Mouse (Mus musculus) olfactory bulb, adult 2 months (tissue): ENCODE data around the gene Stk32c. TPM values are rescaled to one million over a fixed set of nuclear protein-coding genes. Genes with fewer than 3 reads are reported as not detected.

Experiments
- H3K27ac ChIP-seq: fragments of 200-500 bp; 2 replicates; pipeline ENCODE4 v1.5.1; 2012; ENCODE audit warnings: low read depth, low read length; ENCODE audit not compliant: insufficient read depth
- H3K4me1 ChIP-seq: fragments of 200-500 bp; 2 replicates; pipeline ENCODE4 v1.6.1; 2012; ENCODE audit warnings: low read length; ENCODE audit not compliant: control insufficient read depth, insufficient read depth
- H3K4me3 ChIP-seq: fragments of 200-500 bp; 2 replicates; pipeline ENCODE4 v1.5.1; 2012; ENCODE audit warnings: mild to moderate bottlenecking, low read depth, low read length, moderate library complexity; ENCODE audit not compliant: insufficient read depth
- CTCF ChIP-seq: fragments of 200-500 bp; IDR thresholded peaks from 2 replicates; pipeline ENCODE4 v1.5.1; 2012; ENCODE audit warnings: low read depth, mild to moderate bottlenecking, low read length, moderate library complexity; ENCODE audit not compliant: insufficient read depth
- POLR2A ChIP-seq: fragments of 200-500 bp; IDR thresholded peaks from 2 replicates; pipeline ENCODE4 v1.6.1; 2012; ENCODE audit warnings: mild to moderate bottlenecking, low read depth, low read length, moderate library complexity; ENCODE audit not compliant: insufficient read depth
- WGBS: fragments of 180-500 bp; shearing (Covaris S2); methylation state at CpG from one replicate; pipeline ENCODE4 v1.1.7; 2018; 5-methylcytosine and 5-hydroxymethylcytosine counted together
- polyA plus RNA-seq: library from polyadenylated mRNA; stranded (reverse); fragments of >200 nt; gene quantifications from 2 replicates; pipeline ENCODE4 v1.2.4, GENCODE M21; 2012; ENCODE audit warnings: low replicate concordance; ENCODE audit not compliant: missing spikeins, insufficient read depth, insufficient read length

Gene Stk32c
- polyA plus RNA-seq, 1 experiment, result not detected

DNA sequence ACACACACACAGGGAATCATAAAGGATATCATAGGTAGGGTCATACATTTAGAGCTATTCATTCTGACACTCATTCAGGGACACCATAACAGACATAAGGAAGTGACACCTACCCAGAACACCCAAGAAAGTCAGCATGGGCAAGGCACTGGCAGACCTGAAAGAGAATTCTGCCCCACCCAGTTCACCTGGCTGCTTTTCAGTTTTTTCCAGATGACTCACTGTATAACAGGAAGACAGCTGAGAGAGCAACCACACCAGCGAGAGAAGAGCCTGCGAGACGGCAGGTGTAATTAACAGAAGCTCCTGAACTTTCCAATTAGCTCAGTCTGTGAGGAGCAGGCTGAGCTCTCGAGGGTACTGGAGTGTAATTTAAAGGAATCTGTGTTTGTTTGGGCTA, 44.0 kb downstream of the Stk32c start:
- H3K4me1 ChIP-seq, result peaks cover 25% of the 10 kb centered on the region
- TF ChIP-seq POLR2A (no peak), CTCF (no peak)
- 54% methylated on average over 4 of the region's 4 CpGs for WGBS

DNA sequence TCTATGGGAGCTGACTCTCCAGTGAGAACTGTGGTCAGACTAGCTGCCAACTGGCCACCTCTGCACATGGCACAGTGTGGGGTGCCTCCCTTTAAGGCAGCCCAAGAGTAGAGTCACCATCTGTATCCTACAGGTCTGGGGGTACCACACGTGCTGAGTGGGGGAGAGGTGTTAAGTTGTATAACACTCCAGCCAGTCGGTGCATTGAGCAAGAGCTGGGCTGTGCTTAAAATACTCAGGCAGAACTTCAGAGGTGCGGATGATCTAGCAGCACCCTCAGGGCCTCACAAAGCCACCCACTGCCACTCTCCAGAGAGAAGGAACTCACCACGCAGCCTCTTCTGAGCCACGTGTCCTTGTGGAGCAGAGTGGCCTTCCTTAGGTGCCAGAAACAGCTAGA, 48.7 kb downstream of the Stk32c start:
- 49% methylated on average over 5 of the region's 5 CpGs for WGBS
- no peak overlapping the region for H3K4me3 ChIP-seq
- 0 out of 2 replicates have a peak overlapping the region, but pooled peaks have one; percentile 6 for H3K27ac ChIP-seq
- peaks cover 17% of the 10 kb centered on the region for H3K4me1 ChIP-seq
- TF ChIP-seq CTCF, result no peak
- no peak for TF ChIP-seq POLR2A

More for the DNA sequence above, 44.0 kb downstream of the Stk32c start:
- Histone ChIP-seq H3K4me3 (no peak overlapping the region), H3K27ac (no peak overlapping the region)

DNA sequence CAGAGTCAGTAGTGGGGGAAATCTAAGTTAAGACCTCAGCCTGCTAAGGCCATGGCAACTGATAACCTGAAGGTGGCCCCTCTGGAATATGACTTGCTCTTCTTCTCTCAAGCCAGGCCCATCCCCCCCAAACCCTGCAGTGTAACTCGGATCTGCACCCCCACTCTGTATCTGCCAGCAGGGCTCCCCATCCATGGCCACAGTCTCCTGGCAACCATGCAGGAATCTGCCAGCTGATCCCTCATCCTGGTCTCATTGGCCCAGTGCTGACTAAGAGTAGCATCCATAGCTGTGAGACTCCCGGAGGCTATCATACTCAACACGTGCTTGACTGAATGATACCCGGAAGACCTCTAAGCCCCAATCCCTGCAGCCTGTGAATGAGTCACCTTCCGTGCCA, 54.2 kb downstream of the Stk32c start:
- TF ChIP-seq POLR2A (no peak), CTCF (no peak)
- H3K27ac ChIP-seq, result peak overlapping the region; percentile 74
- WGBS, result 33% methylated on average over 5 of the region's 5 CpGs

GRCm38 (mm10) chr7:139158549-139158948, 54.6 kb downstream of the Stk32c start:
- H3K4me3 ChIP-seq, result no peak overlapping the region
- H3K4me1 ChIP-seq, result peaks cover 55% of the 10 kb centered on the region
- H3K27ac ChIP-seq, result peak overlapping the region; percentile 74
- TF ChIP-seq POLR2A (no peak), CTCF (no peak)
- 37% methylated on average over 7 of the region's 7 CpGs for WGBS

More for the DNA sequence above, 54.2 kb downstream of the Stk32c start:
- H3K4me3 ChIP-seq, result no peak overlapping the region
- peaks cover 50% of the 10 kb centered on the region for H3K4me1 ChIP-seq

- Histone ChIP-seq H3K4me1 (peaks cover 64% of the 10 kb centered on the region), H3K27ac (no peak overlapping the region), H3K4me3 (no peak overlapping the region)
- TF ChIP-seq CTCF (no peak), POLR2A (no peak)
- WGBS, result 85% methylated on average over 2 of the region's 2 CpGs
Measured at GRCm38 (mm10) chr7:139157541-139157940, 55.6 kb downstream of the Stk32c start.

GRCm38 (mm10) chr7:139156341-139157058, 56.6 kb downstream of the Stk32c start:
- Histone ChIP-seq H3K4me1 (peaks cover 66% of the 10 kb centered on the region), H3K27ac (peak overlapping the region; percentile 73), H3K4me3 (no peak overlapping the region)
- 43% methylated on average over 10 of the region's 10 CpGs for WGBS
- TF ChIP-seq POLR2A (no peak), CTCF (no peak)

GRCm38 (mm10) chr7:139152927-139153326, 60.2 kb downstream of the Stk32c start:
- 43% methylated on average over 7 of the region's 7 CpGs for WGBS

GRCm38 (mm10) chr7:139151116-139151515, 62.0 kb downstream of the Stk32c start:
- 24% methylated on average over 10 of the region's 10 CpGs for WGBS
- Histone ChIP-seq H3K27ac (peak overlapping the region; percentile 68), H3K4me3 (no peak overlapping the region), H3K4me1 (peaks cover 82% of the 10 kb centered on the region)
- no peak for TF ChIP-seq POLR2A
- no peak for TF ChIP-seq CTCF

More at GRCm38 (mm10) chr7:139152927-139153326, 60.2 kb downstream of the Stk32c start:
- Histone ChIP-seq H3K27ac (peak overlapping the region; percentile 41; the same call in 1 of the 2 replicates), H3K4me1 (peaks cover 78% of the 10 kb centered on the region), H3K4me3 (no peak overlapping the region)
- no peak for TF ChIP-seq CTCF
- no peak for TF ChIP-seq POLR2A

GRCm38 (mm10) chr7:139149373-139149772, 63.7 kb downstream of the Stk32c start:
- peaks cover 83% of the 10 kb centered on the region for H3K4me1 ChIP-seq
- no peak for TF ChIP-seq POLR2A
- no peak for TF ChIP-seq CTCF
- no peak overlapping the region for H3K4me3 ChIP-seq
- peak overlapping the region; percentile 68 for H3K27ac ChIP-seq
- 27% methylated on average over 7 of the region's 7 CpGs for WGBS
